Mouse (Mus musculus) left cerebral cortex, adult 18-20 months (tissue): ENCODE measurements around the gene Pip4k2a. TPM values are rescaled to one million over a fixed set of nuclear protein-coding genes. Genes with fewer than 3 reads are reported as not detected.

Experiments used
- DNase-seq, 2 experiments: peaks; one replicate each; pipeline ENCODE4 v3.0.0; 2021 to 2022; ENCODE audit warnings: low spot score in 2 of 2, mixed read lengths in 1 of 2
- total RNA-seq, 2 experiments: library from RNA; stranded (reverse); gene quantifications; 2 replicates each; pipeline ENCODE4 v1.2.3; 2021

Pip4k2a gene
- total RNA-seq, 2 experiments from 2014 or later: 55.5 to 56.2 TPM

- no peak for DNase-seq
These were observed 198.5 kb downstream of the Pip4k2a start for GRCm38 (mm10) chr2:18799265-18799965.

DNA sequence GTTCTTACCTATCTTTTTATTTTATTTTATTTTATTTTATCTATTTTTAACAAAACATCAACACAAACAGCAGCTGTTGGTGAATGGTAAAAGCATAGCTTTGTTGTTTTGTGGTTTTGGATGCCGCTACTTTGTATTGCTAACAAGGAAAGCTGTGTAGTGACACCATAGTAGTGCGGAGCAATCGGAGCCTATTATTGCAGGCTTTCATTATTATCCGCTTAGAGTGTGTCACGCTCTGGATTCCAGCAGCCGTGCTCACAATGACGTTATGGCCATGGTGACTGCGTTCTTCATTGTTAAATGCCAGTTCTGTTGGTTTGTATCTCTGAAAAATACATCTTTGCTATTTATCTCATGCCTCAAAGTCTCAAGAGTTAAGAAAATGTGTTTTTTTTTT, 200.2 kb downstream of the Pip4k2a start:
- no peak for DNase-seq

DNA sequence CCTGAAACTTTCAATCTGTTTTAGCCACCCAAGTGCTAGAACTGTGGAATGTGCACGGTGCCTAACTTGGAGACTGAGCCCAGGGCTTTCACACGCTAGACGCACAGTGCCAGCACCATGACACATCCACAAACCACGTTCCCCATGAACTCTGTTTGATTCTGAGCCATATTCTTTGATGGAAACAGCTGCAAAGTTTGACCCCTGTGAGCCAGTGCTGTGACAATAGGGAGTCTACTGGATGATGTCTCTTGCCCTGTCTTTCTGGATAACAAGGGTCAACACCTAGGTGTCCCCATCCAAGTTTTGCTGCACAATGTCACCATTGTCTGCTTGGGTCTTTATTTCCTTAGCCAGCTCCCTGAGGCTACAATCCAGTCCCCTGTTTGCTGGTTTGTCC, 203.7 kb downstream of the Pip4k2a start:
- DNase-seq: no peak

Other genes with a start within 250 kb of the Pip4k2a start
- gene 4930426L09Rik, start 217 bp upstream of the Pip4k2a start, total RNA-seq: 1 to 10 TPM in 1 of 2 experiments, under 1 TPM in 1; 1.00 to 1.1 TPM
- under 1 TPM; 0.35 to 0.79 TPM for gene Armc3, start 201.2 kb upstream of the Pip4k2a start, total RNA-seq